Mouse (Mus musculus) intestine, embryonic 16.5 days (tissue): ENCODE results near the gene Srgap2. TPM values are rescaled to one million over a fixed set of nuclear protein-coding genes. Genes with fewer than 3 reads are reported as not detected.
A peak's percentile ranks its signal among the peaks of the same experiment; 100 is the strongest.

Experiments
- ATAC-seq: fragments of 200-750 bp; cut with Nextera tagmentation; 2 replicates; pipeline ENCODE4 v1.8.0; 2017; ENCODE audit warnings: moderate TSS enrichment, moderate library complexity
- H3K27ac ChIP-seq: fragments of 300-500 bp; sonication (generic); 2 replicates; pipeline ENCODE4 v1.5.1; 2014; ENCODE audit warnings: mild to moderate bottlenecking, low read length
- H3K27me3 ChIP-seq: fragments of 300-500 bp; sonication (generic); replicated peaks from 2 replicates; pipeline ENCODE4 v1.6.1; 2014; ENCODE audit warnings: low read length, control low read depth, mixed read lengths; ENCODE audit not compliant: control insufficient read depth, insufficient read depth
- H3K36me3 ChIP-seq: fragments of 300-500 bp; sonication (generic); 2 replicates; pipeline ENCODE4 v1.6.1; 2014; ENCODE audit warnings: low read length, control low read depth; ENCODE audit not compliant: control insufficient read depth, insufficient read depth
- H3K4me1 ChIP-seq: fragments of 300-500 bp; sonication (generic); 2 replicates; pipeline ENCODE4 v1.6.1; 2014; ENCODE audit warnings: low read length, control low read depth, mixed read lengths; ENCODE audit not compliant: control insufficient read depth, insufficient read depth
- H3K4me2 ChIP-seq: fragments of 300-500 bp; sonication (generic); 2 replicates; pipeline ENCODE4 v1.6.1; 2014; ENCODE audit warnings: low read depth, low read length, control low read depth
- H3K4me3 ChIP-seq: fragments of 300-500 bp; sonication (generic); 2 replicates; pipeline ENCODE4 v1.5.1; 2014; ENCODE audit warnings: mild to moderate bottlenecking, low read length
- H3K9ac ChIP-seq: fragments of 300-500 bp; sonication (generic); 2 replicates; pipeline ENCODE4 v1.6.1; 2014; ENCODE audit warnings: low read depth, low read length
- H3K9me3 ChIP-seq: fragments of 300-500 bp; sonication (generic); 2 replicates; pipeline ENCODE4 v1.6.1; 2016; ENCODE audit warnings: low read length, control low read depth; ENCODE audit not compliant: control insufficient read depth
- whole genome bisulfite sequencing: fragments of 180-500 bp; shearing (Covaris S2); extraction: QIAGEN DNeasy Blood & Tissue Kit; methylation state at CpG from one replicate; pipeline ENCODE4 v1.1.7; 2014; 5-methylcytosine and 5-hydroxymethylcytosine counted together
- polyA plus RNA-seq: library from polyadenylated mRNA; unstranded; fragments of >200 nt; fragmentation: Nextera tagmentation; extraction: Ambion mirVana; gene quantifications from 2 replicates; pipeline ENCODE4 v1.2.1, GENCODE M21; 2015

Gene Srgap2
- polyA plus RNA-seq, 1 experiment from 2014 or later: 7.8 TPM

DNA sequence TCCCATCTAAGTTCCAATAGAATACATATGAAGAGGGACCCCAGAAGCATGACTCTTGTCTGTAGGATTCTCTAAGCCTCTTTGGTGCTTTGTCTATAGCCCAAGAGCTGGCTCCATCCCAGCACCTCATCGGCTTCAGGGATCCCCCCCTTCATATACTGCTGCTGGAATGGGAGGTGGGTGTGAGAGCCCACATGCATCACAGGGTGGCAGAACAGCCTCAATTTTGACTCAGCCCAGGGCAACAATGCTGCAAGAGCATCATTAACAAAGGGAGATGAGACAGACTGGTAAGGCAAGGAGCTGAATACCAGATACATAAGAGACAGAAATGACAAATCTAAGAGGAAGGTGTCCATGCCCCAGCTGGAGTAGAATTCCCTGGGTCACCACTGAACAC is 243.0 kb downstream of the Srgap2 start:
- no peaks in the 10 kb centered on the region for H3K9me3 ChIP-seq
- no peaks in the 10 kb centered on the region for H3K27me3 ChIP-seq
- no peak overlapping the region for H3K27ac ChIP-seq
- H3K9ac ChIP-seq: no peak overlapping the region
- peaks cover 12% of the 10 kb centered on the region for H3K4me1 ChIP-seq
- H3K36me3 ChIP-seq: no peaks in the 10 kb centered on the region
- WGBS: 73% methylated on average over 1 of the region's 1 CpGs
- H3K4me2 ChIP-seq: no peak overlapping the region
- H3K4me3 ChIP-seq: no peak overlapping the region
- ATAC-seq: no peak

DNA sequence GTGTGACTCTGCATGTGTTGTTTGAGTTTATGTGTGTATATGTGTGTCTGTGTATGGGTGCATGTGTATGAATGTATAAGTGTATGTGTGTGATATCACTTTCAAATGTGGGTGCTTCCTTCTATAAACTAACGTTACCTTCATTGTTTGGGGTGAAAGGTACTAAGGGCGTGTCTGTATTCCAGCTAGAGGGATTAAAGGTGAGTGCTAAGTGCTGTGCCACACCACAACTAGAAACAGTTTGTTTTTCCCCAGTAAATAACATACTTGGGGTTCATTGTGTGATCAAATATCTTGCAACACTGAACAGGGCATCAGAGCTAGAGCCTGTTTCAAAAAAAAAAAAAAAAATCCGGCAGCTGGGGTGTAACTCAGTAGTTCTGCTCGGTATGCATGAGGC is 245.4 kb downstream of the Srgap2 start:
- no peak for ATAC-seq
- 41% methylated on average over 4 of the region's 4 CpGs for WGBS

DNA sequence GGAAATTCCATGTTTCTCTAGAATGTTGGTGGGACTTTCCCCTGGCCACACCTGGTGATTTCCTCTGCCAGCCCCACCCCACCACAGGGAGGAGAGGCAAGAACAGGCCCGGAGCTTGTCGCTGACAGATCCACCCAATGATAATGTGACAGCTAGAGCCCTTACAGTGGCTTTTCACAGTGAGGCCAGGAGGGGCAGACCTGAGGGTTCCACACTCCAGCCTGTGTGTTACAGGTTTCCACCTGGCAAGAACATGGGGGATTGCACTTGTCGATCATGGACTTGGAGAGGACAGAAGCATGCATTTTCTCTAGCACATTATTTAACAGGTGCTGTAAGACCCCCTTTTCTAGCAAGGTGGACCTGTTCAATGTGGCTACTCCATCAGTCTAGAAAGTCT is 246.9 kb downstream of the Srgap2 start:
- WGBS: 30% methylated on average over 3 of the region's 3 CpGs
- no peak overlapping the region for H3K4me3 ChIP-seq
- H3K27ac ChIP-seq: peak overlapping the region; percentile 38; the same call in 1 of the 2 replicates
- H3K36me3 ChIP-seq: no peaks in the 10 kb centered on the region
- no peaks in the 10 kb centered on the region for H3K9me3 ChIP-seq
- H3K4me2 ChIP-seq: no peak overlapping the region
- no peak overlapping the region for H3K9ac ChIP-seq
- no peaks in the 10 kb centered on the region for H3K27me3 ChIP-seq
- H3K4me1 ChIP-seq: peaks cover 28% of the 10 kb centered on the region
- ATAC-seq: peak; percentile 81

More for the DNA sequence above, 245.4 kb downstream of the Srgap2 start:
- no peak overlapping the region for H3K4me3 ChIP-seq
- no peak overlapping the region for H3K9ac ChIP-seq
- no peaks in the 10 kb centered on the region for H3K36me3 ChIP-seq
- no peak overlapping the region for H3K27ac ChIP-seq
- H3K27me3 ChIP-seq: no peaks in the 10 kb centered on the region
- H3K4me1 ChIP-seq: peaks cover 25% of the 10 kb centered on the region
- H3K9me3 ChIP-seq: no peaks in the 10 kb centered on the region
- H3K4me2 ChIP-seq: no peak overlapping the region

DNA sequence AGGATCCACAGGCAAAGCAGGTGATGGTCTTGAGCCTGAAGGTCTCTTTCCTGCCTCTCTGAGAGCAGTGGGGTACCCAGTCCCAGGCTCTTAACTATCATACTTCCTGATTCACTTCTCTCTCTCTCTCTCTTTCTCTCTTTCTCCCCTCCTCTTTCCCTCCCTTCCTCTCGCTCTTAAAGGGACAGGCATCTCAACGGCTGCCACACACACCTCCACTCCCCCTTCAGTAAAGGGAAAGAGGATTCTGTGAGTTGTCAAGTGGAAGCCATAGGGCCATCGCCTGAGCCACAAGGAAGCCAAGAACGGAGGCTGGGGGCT is 247.7 kb downstream of the Srgap2 start, which contains the start of gene Ikbke:
Gene Ikbke (minus strand): TSS at position 151 of the 321 bp plus-strand sequence.
- no peaks in the 10 kb centered on the region for H3K27me3 ChIP-seq
- H3K9me3 ChIP-seq: no peaks in the 10 kb centered on the region
- peak within 1 kb of the TSS; percentile 72 for H3K27ac ChIP-seq
- H3K4me2 ChIP-seq: peak within 1 kb of the TSS; percentile 67
- peak; percentile 32; the same call in 1 of the 2 replicates for ATAC-seq
- H3K9ac ChIP-seq: peak within 1 kb of the TSS; percentile 70
- no peaks in the 10 kb centered on the region for H3K36me3 ChIP-seq
- 28% methylated on average over 4 of the region's 4 CpGs for WGBS
- peaks cover 33% of the 10 kb centered on the region for H3K4me1 ChIP-seq
- H3K4me3 ChIP-seq: peak within 1 kb of the TSS; percentile 55

DNA sequence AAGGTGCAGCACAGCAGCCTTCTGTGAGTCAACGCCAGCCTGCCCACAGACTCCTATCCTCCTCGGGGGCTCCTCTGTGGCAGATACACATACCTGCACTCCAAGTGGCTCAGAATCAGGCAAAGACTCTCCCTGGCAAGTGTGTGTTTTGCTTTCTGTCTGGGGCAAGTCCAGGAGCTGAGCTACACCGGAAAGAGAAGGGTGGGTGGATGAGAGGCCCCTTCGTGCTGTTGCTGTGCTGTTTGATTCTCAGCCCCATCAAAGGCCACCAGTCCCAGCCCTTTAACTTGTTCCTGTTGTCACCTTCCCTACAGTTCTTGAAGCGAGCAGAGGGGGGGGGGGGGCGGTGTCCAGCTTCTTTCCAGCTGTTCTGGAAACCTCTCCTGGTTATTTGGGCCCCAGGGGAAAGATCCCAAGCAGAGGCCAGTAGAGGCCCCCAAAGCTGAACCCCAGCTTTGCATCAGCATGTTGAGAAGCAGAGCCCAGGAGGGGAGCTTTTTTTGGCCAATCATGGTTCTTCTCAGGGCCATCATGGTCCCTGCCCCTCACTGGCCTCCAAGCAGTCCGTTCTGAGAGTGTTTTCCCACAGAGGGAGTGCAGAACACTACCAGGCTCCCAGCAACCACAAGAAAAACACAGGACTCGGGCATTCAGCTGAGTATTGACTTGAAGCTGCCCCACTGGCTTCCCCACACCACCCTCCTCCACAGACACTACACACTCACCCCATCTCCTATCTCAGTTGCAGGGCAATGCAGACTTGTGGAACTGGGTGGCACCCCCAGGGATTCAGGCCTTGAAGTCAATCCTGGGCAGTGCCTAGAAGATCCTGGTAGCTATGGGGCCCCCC is 248.3 kb downstream of the Srgap2 start:
- Histone ChIP-seq H3K9me3 (no peaks in the 10 kb centered on the region), H3K27me3 (no peaks in the 10 kb centered on the region), H3K4me3 (peak overlapping the region; percentile 55), H3K36me3 (no peaks in the 10 kb centered on the region), H3K27ac (peak overlapping the region; percentile 72), H3K9ac (peak overlapping the region; percentile 70), H3K4me1 (peaks cover 34% of the 10 kb centered on the region), H3K4me2 (peak overlapping the region; percentile 67)
- whole genome bisulfite sequencing: 32% methylated on average over 8 of the region's 8 CpGs
- no peak for ATAC-seq

DNA sequence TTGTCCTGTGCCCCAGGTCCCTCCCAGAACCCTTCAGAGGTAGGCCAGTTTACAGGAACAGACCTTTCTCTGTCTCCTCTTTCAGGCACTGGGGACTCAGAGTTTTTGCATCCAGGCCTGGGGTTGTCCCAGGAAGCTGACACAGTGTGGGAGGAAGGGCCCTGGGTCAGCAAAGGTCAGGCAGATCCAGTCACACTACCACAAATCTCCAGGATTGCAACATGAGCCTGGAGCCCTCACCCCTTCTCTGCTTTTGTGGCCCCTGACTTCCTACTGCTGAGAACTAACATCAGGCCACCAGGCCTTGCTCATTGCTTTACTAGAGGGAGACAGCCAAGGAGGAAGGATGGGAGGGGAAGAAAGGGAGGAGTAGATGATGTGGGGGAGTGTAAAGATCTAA is 250.3 kb downstream of the Srgap2 start:
- Histone ChIP-seq H3K27ac (no peak overlapping the region), H3K4me3 (no peak overlapping the region), H3K36me3 (no peaks in the 10 kb centered on the region), H3K4me1 (peaks cover 34% of the 10 kb centered on the region), H3K27me3 (no peaks in the 10 kb centered on the region), H3K4me2 (no peak overlapping the region), H3K9ac (0 out of 2 replicates have a peak overlapping the region, but pooled peaks have one; percentile 33), H3K9me3 (no peaks in the 10 kb centered on the region)
- ATAC-seq: no peak

DNA sequence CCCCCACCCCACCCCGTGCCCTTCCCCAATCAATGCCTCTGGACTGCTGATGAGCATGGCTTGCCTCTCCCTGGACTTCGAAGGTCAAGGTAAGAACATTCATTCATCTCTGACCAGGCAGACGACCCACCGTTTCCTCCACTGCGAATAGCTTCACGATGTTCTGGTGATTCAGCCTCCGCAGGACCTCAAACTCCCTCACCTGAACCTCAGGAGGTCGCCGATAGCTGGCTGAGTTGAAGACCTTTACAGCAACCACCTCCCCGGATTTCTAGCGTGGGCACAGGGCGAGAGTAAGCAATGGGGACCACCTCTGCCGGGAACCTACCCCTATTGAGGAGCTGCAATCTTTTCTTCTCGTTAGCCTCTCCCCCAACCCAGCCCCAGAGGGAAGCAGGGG is 251.6 kb downstream of the Srgap2 start:
- Histone ChIP-seq H3K9me3 (no peaks in the 10 kb centered on the region), H3K36me3 (no peaks in the 10 kb centered on the region), H3K4me2 (peak overlapping the region; percentile 47), H3K9ac (0 out of 2 replicates have a peak overlapping the region, but pooled peaks have one; percentile 29), H3K4me1 (peaks cover 32% of the 10 kb centered on the region), H3K4me3 (peak overlapping the region; percentile 18; the same call in 1 of the 2 replicates), H3K27ac (no peak overlapping the region), H3K27me3 (no peaks in the 10 kb centered on the region)
- WGBS: 74% methylated on average over 14 of the region's 14 CpGs
- ATAC-seq: no peak

DNA sequence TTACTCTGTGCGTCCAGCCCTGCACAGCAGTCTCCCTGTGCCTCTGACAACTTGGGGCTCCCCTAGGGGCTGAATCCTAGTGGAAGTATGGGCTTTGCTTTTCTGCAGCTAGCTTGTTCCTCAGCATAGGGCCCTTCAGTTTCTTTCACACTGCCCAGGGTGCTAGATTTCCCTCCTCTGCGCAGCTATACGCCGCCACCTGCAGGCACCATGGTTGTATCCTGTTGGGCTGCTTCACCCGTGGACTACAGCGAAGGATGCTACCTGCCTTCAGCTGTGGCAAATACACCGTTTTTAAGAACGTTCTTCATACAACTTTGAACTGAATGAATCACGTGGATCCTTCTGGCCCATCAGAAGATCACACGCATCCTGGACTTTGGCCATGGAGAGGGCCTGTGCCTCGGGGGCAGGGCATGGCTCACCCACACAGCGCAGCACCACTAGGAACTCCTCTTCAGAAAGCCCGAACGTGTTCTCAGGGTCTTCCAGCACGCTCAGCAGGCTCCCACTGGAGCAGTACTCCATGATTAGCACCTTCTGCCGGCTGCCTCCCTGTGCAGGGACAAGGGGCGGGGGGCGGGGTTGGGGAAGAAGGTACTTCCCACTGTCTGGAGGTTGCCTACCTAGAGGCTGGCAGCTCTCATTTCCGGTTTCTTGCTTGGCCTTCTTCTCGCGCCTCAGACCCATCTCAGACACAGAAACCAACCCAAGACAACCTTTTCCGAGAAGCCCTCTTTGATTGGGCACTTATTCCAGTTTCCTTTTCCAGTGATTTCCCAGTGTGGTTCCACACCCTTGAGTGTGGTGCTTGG is 252.2 kb downstream of the Srgap2 start:
- 32% methylated on average over 22 of the region's 22 CpGs for WGBS
- H3K36me3 ChIP-seq: no peaks in the 10 kb centered on the region
- H3K4me1 ChIP-seq: peaks cover 28% of the 10 kb centered on the region
- peak overlapping the region; percentile 35 for H3K4me3 ChIP-seq
- H3K9me3 ChIP-seq: no peaks in the 10 kb centered on the region
- no peaks in the 10 kb centered on the region for H3K27me3 ChIP-seq
- peak; percentile 82 for ATAC-seq
- peak overlapping the region; percentile 71 for H3K27ac ChIP-seq
- H3K9ac ChIP-seq: peak overlapping the region; percentile 65
- H3K4me2 ChIP-seq: peak overlapping the region; percentile 47

DNA sequence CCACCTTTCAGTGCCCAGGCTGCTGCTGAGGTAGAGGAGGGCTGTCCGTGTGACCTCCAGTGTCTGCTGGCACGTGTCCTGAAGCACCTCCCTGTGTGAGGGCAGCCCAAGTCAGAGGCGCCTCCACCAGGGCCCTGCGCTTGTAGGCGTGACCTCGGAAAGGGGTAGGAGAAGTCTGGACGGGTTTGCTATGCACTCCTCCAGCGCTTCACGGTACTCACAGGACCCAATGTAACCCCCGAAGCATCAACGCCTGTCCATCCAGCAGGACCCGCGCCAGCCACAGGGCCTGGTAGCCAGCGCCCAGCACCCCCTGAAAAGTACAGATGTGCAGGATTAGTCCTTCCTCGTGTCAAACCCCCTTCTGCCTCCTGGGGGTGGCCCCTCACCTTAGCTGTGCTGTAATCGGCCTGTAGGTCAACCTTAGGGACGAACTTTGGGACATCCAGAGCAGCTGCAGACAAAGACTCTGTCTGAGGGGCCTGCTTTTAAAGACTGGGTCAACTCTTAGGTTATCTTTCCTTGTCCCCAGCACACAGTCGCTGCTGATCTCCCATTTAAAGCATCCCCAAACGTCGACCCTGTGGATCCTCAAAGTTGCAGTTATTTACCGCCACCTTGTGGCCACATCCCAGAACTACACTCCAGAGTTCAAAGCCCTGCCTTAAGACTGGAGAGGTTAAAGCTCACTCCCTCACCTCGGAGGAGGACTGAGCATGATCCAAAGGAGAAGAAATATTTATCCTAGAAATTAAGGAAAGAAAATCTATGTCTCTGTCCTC is 257.2 kb downstream of the Srgap2 start:
- no peaks in the 10 kb centered on the region; the same call in 1 of the 2 replicates for H3K36me3 ChIP-seq
- ATAC-seq: peak; percentile 34
- H3K9me3 ChIP-seq: no peaks in the 10 kb centered on the region
- H3K4me2 ChIP-seq: no peak overlapping the region
- H3K4me1 ChIP-seq: peaks cover 7% of the 10 kb centered on the region; the same call in 1 of the 2 replicates
- H3K27ac ChIP-seq: no peak overlapping the region
- H3K27me3 ChIP-seq: no peaks in the 10 kb centered on the region
- H3K9ac ChIP-seq: no peak overlapping the region
- H3K4me3 ChIP-seq: no peak overlapping the region
- 41% methylated on average over 22 of the region's 22 CpGs for WGBS
